Mouse (Mus musculus) G1E (cell line): ENCODE results near the gene Retreg3. TPM values are rescaled to one million over a fixed set of nuclear protein-coding genes. Genes with fewer than 3 reads are reported as not detected.
A peak's percentile ranks its signal among the peaks of the same experiment; 100 is the strongest.
"Not testable (repeated sequence)": the region's sequence is repeated elsewhere in the genome, so short reads cannot be mapped to it uniquely, and the experiment has no call there.

Experiments
- ATAC-seq: 2 replicates; pipeline ENCODE4 v1.8.0; 2016; ENCODE audit warnings: mild to moderate bottlenecking; ENCODE audit not compliant: insufficient number of reproducible peaks, poor library complexity, low FRiP score, severe bottlenecking; ENCODE audit errors: extremely low read depth
- DNase-seq: peaks from one replicate; pipeline ENCODE4 v3.0.0; 2012; ENCODE audit warnings: low spot score
- H3K27me3 ChIP-seq: 2 replicates; pipeline ENCODE4 v1.6.1; 2012; ENCODE audit warnings: mild to moderate bottlenecking, low read length, inconsistent platforms; ENCODE audit not compliant: insufficient read depth
- H3K36me3 ChIP-seq: replicated peaks from 2 replicates; pipeline ENCODE3; 2012; ENCODE audit warnings: mild to moderate bottlenecking, inconsistent platforms
- H3K4me1 ChIP-seq: 2 replicates; pipeline ENCODE4 v1.6.1; 2012; ENCODE audit warnings: low read depth, low read length, inconsistent platforms, mixed read lengths; ENCODE audit not compliant: insufficient read depth
- H3K4me3 ChIP-seq: 2 replicates; pipeline ENCODE4 v1.5.1; 2012; ENCODE audit warnings: low read depth, mild to moderate bottlenecking, inconsistent platforms, low read length, moderate library complexity, mixed read lengths
- H3K9me3 ChIP-seq: replicated peaks from 2 replicates; pipeline ENCODE4 v1.6.1; 2012; ENCODE audit warnings: inconsistent platforms
- CTCF ChIP-seq: IDR thresholded peaks from 2 replicates; pipeline ENCODE4 v1.5.1; 2012; ENCODE audit warnings: low read depth, low read length, inconsistent platforms, mixed read lengths
- GATA1 ChIP-seq: IDR thresholded peaks from 2 replicates; pipeline ENCODE4 v1.6.1; 2012; ENCODE audit warnings: borderline replicate concordance, low read length, inconsistent platforms, mixed read lengths
- GATA2 ChIP-seq: IDR thresholded peaks from 2 replicates; pipeline ENCODE4 v1.6.1; 2012; ENCODE audit warnings: low read depth, low read length, inconsistent platforms, borderline replicate concordance
- POLR2AphosphoS5 ChIP-seq: IDR thresholded peaks from 2 replicates; pipeline ENCODE4 v1.6.1; 2012; ENCODE audit warnings: low read depth, low read length, inconsistent platforms; ENCODE audit not compliant: insufficient replicate concordance
- TAL1 ChIP-seq: conservative IDR thresholded peaks from 2 replicates; pipeline ENCODE4 v1.6.1; 2012; ENCODE audit warnings: low read depth, low read length, inconsistent platforms, mixed read lengths
- polyA plus RNA-seq: library from polyadenylated mRNA; stranded (reverse); fragments of >175 nt; gene quantifications from 2 replicates; pipeline ENCODE4 v1.2.3, GENCODE M21; 2012
- total RNA-seq, 2 experiments: library from RNA; stranded (forward) in 1 of 2; stranded (reverse) in 1 of 2; fragments of 200-1000 nt in 1 of 2; fragments of >200 nt in 1 of 2; fragmentation: Nextera tagmentation in 1 of 2; gene quantifications; 2 replicates each; pipeline ENCODE4 v1.2.3; 2014 to 2017

The Retreg3 gene
- total and polyA plus RNA-seq, 3 experiments, result 9.4 to 43.2 (median 13.4) TPM

DNA sequence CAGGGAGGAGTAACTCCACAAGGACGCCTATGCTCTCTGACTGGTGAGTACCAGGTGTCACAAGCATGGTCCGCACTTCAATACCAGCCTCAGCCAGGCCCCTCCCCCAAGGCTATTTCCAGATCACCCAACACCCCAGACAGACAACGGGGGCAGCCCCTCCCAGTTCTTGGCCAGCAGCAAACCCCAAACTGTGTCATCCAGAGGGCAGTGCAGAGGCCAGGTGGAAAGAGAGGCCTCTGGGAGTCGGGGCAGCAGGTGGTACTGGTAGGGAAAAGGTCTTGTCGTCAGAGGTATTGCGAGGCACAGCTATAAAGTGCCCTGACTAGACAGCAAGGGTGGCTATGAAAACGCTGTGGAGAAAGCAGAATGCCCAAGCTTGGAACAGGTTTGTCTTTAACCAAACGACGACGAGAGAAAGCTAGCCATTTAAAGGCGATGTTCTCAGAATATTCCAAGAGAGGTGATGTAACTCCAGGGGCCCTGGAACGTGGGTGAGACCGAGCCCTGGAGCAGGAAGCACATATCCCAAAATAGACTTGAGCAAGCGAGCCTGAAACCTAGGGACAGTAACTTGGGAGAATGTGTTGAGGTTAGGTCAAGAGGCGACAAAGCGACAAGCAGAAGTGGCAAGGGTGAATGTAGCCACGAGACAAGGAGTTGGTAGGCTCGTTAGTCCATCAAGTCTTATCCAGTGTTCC lies 10.5 kb upstream of the Retreg3 start:
- peaks cover 12% of the 10 kb centered on the region for H3K27me3 ChIP-seq
- DNase-seq (no peak), ATAC-seq (no peak)
- peaks cover 22% of the 10 kb centered on the region for H3K36me3 ChIP-seq
- H3K9me3 ChIP-seq, result peaks cover 2% of the 10 kb centered on the region; the same call in 1 of the 2 replicates
- TF ChIP-seq GATA1, result no peak
- no peak for TF ChIP-seq TAL1
- TF ChIP-seq GATA2, result no peak
- TF ChIP-seq POLR2AphosphoS5, result no peak
- TF ChIP-seq CTCF, result no peak
- H3K4me1 ChIP-seq, result peaks cover 33% of the 10 kb centered on the region
- peak overlapping the region; percentile 29; the same call in 1 of the 2 replicates for H3K4me3 ChIP-seq

GRCm38 (mm10) chr11:101128996-101129577 lies 9.4 kb upstream of the Retreg3 start:
- Histone ChIP-seq H3K4me3 (no peak overlapping the region), H3K36me3 (peaks cover 27% of the 10 kb centered on the region), H3K27me3 (peaks cover 10% of the 10 kb centered on the region), H3K4me1 (peaks cover 33% of the 10 kb centered on the region), H3K9me3 (peaks cover 2% of the 10 kb centered on the region; the same call in 1 of the 2 replicates)
- ATAC-seq (no peak), DNase-seq (no peak)
- TF ChIP-seq GATA2 (no peak), TAL1 (no peak), CTCF (no peak), POLR2AphosphoS5 (no peak), GATA1 (no peak)

DNA sequence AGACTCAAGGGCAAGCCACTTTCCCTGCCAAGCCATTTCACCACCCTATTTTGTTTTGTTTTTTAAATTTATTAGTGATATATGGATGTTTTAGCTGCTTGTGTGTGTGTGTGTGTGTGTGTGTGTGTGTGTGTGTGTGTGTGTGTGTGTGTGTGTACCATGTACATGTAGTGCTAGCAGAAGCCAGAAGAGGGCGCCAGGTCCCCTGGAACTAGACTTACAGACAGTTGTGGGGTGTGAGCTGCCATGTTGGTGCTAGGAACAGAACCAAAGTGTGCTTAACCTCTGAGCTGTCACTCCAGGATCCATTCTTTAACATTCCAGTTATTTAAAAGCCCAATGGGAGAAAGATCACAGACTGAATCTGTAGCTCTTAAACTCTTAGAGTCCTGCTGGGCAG lies 7.4 kb upstream of the Retreg3 start:
- H3K9me3 ChIP-seq, result peaks cover 2% of the 10 kb centered on the region; the same call in 1 of the 2 replicates
- ATAC-seq (no peak), DNase-seq (no peak)
- H3K4me1 ChIP-seq, result peaks cover 31% of the 10 kb centered on the region
- H3K36me3 ChIP-seq, result peaks cover 48% of the 10 kb centered on the region
- H3K4me3 ChIP-seq, result no peak overlapping the region
- TF ChIP-seq CTCF, result no peak
- TF ChIP-seq GATA2, result no peak
- TF ChIP-seq TAL1, result no peak
- peaks cover 8% of the 10 kb centered on the region; the same call in 1 of the 2 replicates for H3K27me3 ChIP-seq

GRCm38 (mm10) chr11:101125008-101125407 lies 5.3 kb upstream of the Retreg3 start:
- H3K4me1 ChIP-seq, result peaks cover 35% of the 10 kb centered on the region
- DNase-seq, ATAC-seq, H3K4me3 ChIP-seq, H3K27me3 ChIP-seq, H3K9me3 ChIP-seq: not testable (repeated sequence)
- peaks cover 56% of the 10 kb centered on the region for H3K36me3 ChIP-seq

DNA sequence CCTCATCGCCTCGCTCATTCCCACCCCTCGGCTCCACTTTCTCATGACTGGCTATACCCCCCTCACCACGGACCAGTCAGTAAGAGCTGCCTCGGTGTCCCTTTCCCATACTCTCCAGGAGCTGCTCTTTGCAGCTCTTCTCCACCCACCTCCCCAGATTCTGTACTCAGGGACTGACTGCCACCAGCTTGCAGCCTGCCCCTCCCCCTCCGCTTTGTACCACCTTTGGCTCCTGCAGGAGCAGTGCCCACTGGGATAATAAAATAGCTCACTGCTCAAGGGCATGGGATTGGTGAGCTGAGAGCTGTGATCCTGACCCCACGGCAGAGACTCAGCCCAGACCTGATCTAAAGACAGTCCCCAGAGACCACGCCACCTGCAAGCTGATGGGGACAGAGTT lies 4.8 kb upstream of the Retreg3 start:
- H3K4me3 ChIP-seq, H3K27me3 ChIP-seq, H3K9me3 ChIP-seq, DNase-seq, ATAC-seq: not testable (repeated sequence)
- Histone ChIP-seq H3K36me3 (peaks cover 56% of the 10 kb centered on the region), H3K4me1 (peaks cover 33% of the 10 kb centered on the region)

GRCm38 (mm10) chr11:101120545-101121188 lies 974 bp upstream of the Retreg3 start:
- ATAC-seq (no peak), DNase-seq (no peak)
- Histone ChIP-seq H3K36me3 (peaks cover 57% of the 10 kb centered on the region), H3K4me1 (peaks cover 49% of the 10 kb centered on the region), H3K27me3 (peaks cover 6% of the 10 kb centered on the region; the same call in 1 of the 2 replicates), H3K9me3 (no peaks in the 10 kb centered on the region), H3K4me3 (peak overlapping the region; percentile 92)
- TF ChIP-seq POLR2AphosphoS5 (no peak), GATA2 (no peak), CTCF (no peak), TAL1 (no peak), GATA1 (no peak)
